In genomic region chr10:66719796-66720195, GRCm38 (mm10) we compare ENCODE assay signal across 25 mouse cellular contexts.
A peak's percentile ranks its signal among the peaks of the same experiment; 100 is the strongest.
DNase-seq lines count a peak whose midpoint lies in the region; TF ChIP-seq lines count a peak whose summit lies in the region.
"Had no signal": no experiment of that assay in that cellular context is flagged by ENCODE, and none has a peak within 500 bp of the region (broad histone marks: within the 10 kb centered on the region; RNA-seq: fewer than 3 reads in every experiment).

No protein-coding gene starts in this region.

- intact Hi-C loops in gastrocnemius, adult 2 months (cut with DNase I), result no loop called here

- no peak for DNase-seq in gastrocnemius, adult 2 months
- DNase-seq in gastrocnemius, adult 8-10 months (ENCODE audit: low spot score in 2 of 2), result no peak
- DNase-seq in lung, postnatal 14 days, result peak; percentile 27
- no peak for DNase-seq in lung, postnatal 4 days
- DNase-seq in NIH3T3 (ENCODE audit: low read depth), result peak; percentile 11
- DNase-seq in testis, postnatal 14 days (ENCODE audit: low spot score), result peak; percentile 21
- DNase-seq in right cerebral cortex, postnatal 36 days (ENCODE audit: low spot score in 2 of 2), result no peak
- DNase-seq: adrenal gland, postnatal 14 days; cerebellum, adult 11 months; gastrocnemius, postnatal 25 days; heart, adult 18-20 months; heart, postnatal 10 days; kidney, adult 18-20 months; layer of hippocampus, adult 9-11 months; lung, embryonic 14.5 days; right cerebral cortex, postnatal 14 days had no signal

- H3K27ac ChIP-seq in gastrocnemius, adult 2 months, result no peak overlapping the region
- H3K27ac ChIP-seq: forebrain, embryonic 13.5 days; heart, embryonic 13.5 days; hindbrain, embryonic 10.5 days; hindbrain, embryonic 15.5 days; limb, embryonic 12.5 days; liver, embryonic 15.5 days; macrophage; midbrain, embryonic 13.5 days; stomach, embryonic 15.5 days had no signal

- no peak overlapping the region for H3K4me3 ChIP-seq in gastrocnemius, adult 2 months
- H3K4me3 ChIP-seq: forebrain, embryonic 13.5 days; heart, embryonic 13.5 days; hindbrain, embryonic 10.5 days; hindbrain, embryonic 15.5 days; limb, embryonic 12.5 days; liver, embryonic 15.5 days; midbrain, embryonic 13.5 days; stomach, embryonic 15.5 days had no signal

- TF ChIP-seq CTCF in gastrocnemius, adult 2 months (IDR thresholded peaks at IDR 0.05), result peak; percentile 7; the same call in 1 of the 2 replicates

Comparison
In these comparisons a context has a peak if more than half of its experiments do, and no peak if none do; other contexts are left out.
1. DNase-seq: peak in lung, postnatal 14 days (single experiment), NIH3T3 (single experiment) and testis, postnatal 14 days (single experiment); none in gastrocnemius, adult 2 months (single experiment), gastrocnemius, adult 8-10 months (0 of 2), lung, postnatal 4 days (0 of 2) and right cerebral cortex, postnatal 36 days (0 of 2).